ENCODE assay signal across 21 mouse cellular contexts in the genomic region with DNA sequence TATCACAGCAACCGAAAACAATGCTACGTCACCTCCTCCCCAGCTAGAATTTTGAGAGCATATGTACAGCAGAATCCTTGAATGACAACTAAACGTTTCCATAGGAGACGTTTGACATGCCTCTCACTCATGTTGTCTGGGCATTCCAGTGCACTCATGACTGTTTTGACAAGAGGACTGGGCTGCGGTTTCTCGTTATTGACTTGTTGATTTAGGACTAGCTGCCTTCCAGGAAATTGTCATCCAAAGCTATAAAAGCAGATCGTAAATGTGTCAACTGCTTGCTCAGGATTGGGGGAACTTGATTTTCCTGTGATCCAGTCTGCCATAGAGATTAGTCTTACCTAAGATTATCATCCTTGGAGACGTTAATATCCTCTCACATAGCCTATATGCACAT.
DNase-seq lines count a peak whose midpoint lies in the region; ATAC-seq and TF ChIP-seq lines count a peak whose summit lies in the region.
"Had no signal": no experiment of that assay in that cellular context is flagged by ENCODE, and none has a peak within 500 bp of the region (broad histone marks: within the 10 kb centered on the region; RNA-seq: fewer than 3 reads in every experiment).

No protein-coding gene starts in this region.

- H3K27me3 ChIP-seq in limb, embryonic 10.5 days (ENCODE audit: low read depth, poor library complexity, severe bottlenecking): no peaks in the 10 kb centered on the region
- H3K27me3 ChIP-seq in midbrain, postnatal 0 days (ENCODE audit: insufficient read depth, low read length): no peaks in the 10 kb centered on the region
- H3K27me3 ChIP-seq: embryonic facial prominence, embryonic 13.5 days; forebrain, embryonic 13.5 days; hindbrain, embryonic 13.5 days had no signal

- TF ChIP-seq CTCF in midbrain, postnatal 0 days (IDR thresholded peaks at IDR 0.05): no peak

- no peaks in the 10 kb centered on the region for H3K9me3 ChIP-seq in limb, embryonic 10.5 days (replicated peaks)
- H3K9me3 ChIP-seq in midbrain, postnatal 0 days (ENCODE audit: low read length): no peaks in the 10 kb centered on the region
- H3K9me3 ChIP-seq: embryonic facial prominence, embryonic 13.5 days; forebrain, embryonic 13.5 days; heart, embryonic 10.5 days; hindbrain, embryonic 13.5 days had no signal

- H3K27ac ChIP-seq in limb, embryonic 10.5 days: peak overlapping the region; percentile 46; the same call in 1 of the 2 replicates
- no peak overlapping the region for H3K27ac ChIP-seq in midbrain, postnatal 0 days (ENCODE audit: low read depth, low read length)
- H3K27ac ChIP-seq: embryonic facial prominence, embryonic 13.5 days; forebrain, embryonic 13.5 days; heart, embryonic 10.5 days; hindbrain, embryonic 13.5 days; hindbrain, postnatal 0 days had no signal

- H3K4me1 ChIP-seq in limb, embryonic 10.5 days: peaks cover 21% of the 10 kb centered on the region
- no peaks in the 10 kb centered on the region for H3K4me1 ChIP-seq in midbrain, postnatal 0 days (ENCODE audit: insufficient read depth, low read length)
- H3K4me1 ChIP-seq: embryonic facial prominence, embryonic 13.5 days; forebrain, embryonic 13.5 days; heart, embryonic 10.5 days; hindbrain, embryonic 13.5 days had no signal

- no peaks in the 10 kb centered on the region for H3K36me3 ChIP-seq in limb, embryonic 10.5 days
- H3K36me3 ChIP-seq in midbrain, postnatal 0 days (ENCODE audit: insufficient read depth, low read length): no peaks in the 10 kb centered on the region
- H3K36me3 ChIP-seq: embryonic facial prominence, embryonic 13.5 days; heart, embryonic 10.5 days; hindbrain, embryonic 13.5 days had no signal

- H3K9ac ChIP-seq in midbrain, postnatal 0 days (replicated peaks; ENCODE audit: low read length, poor library complexity, severe bottlenecking): no peak overlapping the region
- H3K9ac ChIP-seq: embryonic facial prominence, embryonic 13.5 days; forebrain, embryonic 13.5 days; forebrain, postnatal 0 days; hindbrain, embryonic 13.5 days had no signal

- 38% methylated on average over 8 of the region's 8 CpGs for WGBS in limb, embryonic 10.5 days
- 86% methylated on average over 8 of the region's 8 CpGs for WGBS in midbrain, postnatal 0 days

- no peak overlapping the region for H3K4me3 ChIP-seq in limb, embryonic 10.5 days
- no peak overlapping the region for H3K4me3 ChIP-seq in midbrain, postnatal 0 days (ENCODE audit: low read depth, low read length)
- H3K4me3 ChIP-seq: embryonic facial prominence, embryonic 13.5 days; forebrain, embryonic 13.5 days; heart, embryonic 10.5 days; hindbrain, embryonic 13.5 days had no signal

- DNase-seq in heart, adult 11 months: peak; percentile 66
- no peak for DNase-seq in heart, postnatal 10 days
- DNase-seq in embryo, embryonic 10.5 days (ENCODE audit: low spot score): peak; percentile 51
- DNase-seq in forelimb bud, embryonic 11.5 days (ENCODE audit: low read depth, low spot score): peak; percentile 84
- DNase-seq in limb, embryonic 10.5 days (ENCODE audit: low spot score): no peak
- no peak for DNase-seq in midbrain, postnatal 0 days (ENCODE audit: low spot score)
- no peak for DNase-seq in right cerebral cortex, postnatal 10 days (ENCODE audit: low spot score in 2 of 2)
- no peak for DNase-seq in natural killer cell, adult 2 months (ENCODE audit: low spot score in 2 of 2)
- DNase-seq: adrenal gland, postnatal 14 days; cerebellum, adult 11-12 months; cerebellum, adult 9-10 months; cerebellum, postnatal 25 days; forebrain, postnatal 0 days; gastrocnemius, postnatal 36 days; heart, adult 18-20 months; heart, postnatal 14 days had no signal

- intact Hi-C loops in heart, postnatal 10 days (cut with DNase I): no loop called here

- no peak overlapping the region for H3K4me2 ChIP-seq in midbrain, postnatal 0 days (ENCODE audit: low read depth, low read length, poor library complexity, severe bottlenecking)
- H3K4me2 ChIP-seq: embryonic facial prominence, embryonic 13.5 days; forebrain, embryonic 13.5 days; hindbrain, embryonic 13.5 days had no signal

- no peak for ATAC-seq in midbrain, postnatal 0 days (ENCODE audit: low FRiP score)
- ATAC-seq: forebrain, embryonic 13.5 days; forebrain, postnatal 0 days; hindbrain, postnatal 0 days had no signal

Comparison
In these comparisons a context has a peak if more than half of its experiments do, and no peak if none do; other contexts are left out.
1. DNase-seq: peak in heart, adult 11 months (single experiment), embryo, embryonic 10.5 days (single experiment) and forelimb bud, embryonic 11.5 days (single experiment); none in heart, postnatal 10 days (0 of 2), limb, embryonic 10.5 days (single experiment), midbrain, postnatal 0 days (single experiment), right cerebral cortex, postnatal 10 days (0 of 2) and natural killer cell, adult 2 months (0 of 2).